Mouse (Mus musculus): Measurements from ENCODE around the gene Supt4a. TPM values are rescaled to one million over a fixed set of nuclear protein-coding genes. Genes with fewer than 3 reads are reported as not detected.

The Supt4a gene
- polyA plus RNA-seq, 1 experiment: 58.3 TPM

- TF ChIP-seq POLR2A (IDR thresholded peaks at IDR 0.05; ENCODE audit: low read depth, low read length): no peak
- TF ChIP-seq CTCF (IDR thresholded peaks at IDR 0.05; ENCODE audit: borderline replicate concordance, insufficient read depth, low read length): no peak
- Histone ChIP-seq H3K27ac (ENCODE audit: insufficient read depth, low read length) (no peak overlapping the region), H3K4me3 (ENCODE audit: insufficient read depth, low read length) (no peak overlapping the region), H3K4me1 (ENCODE audit: control insufficient read depth, insufficient read depth, low read length) (no peaks in the 10 kb centered on the region)
Observed at GRCm38 (mm10) chr11:87778915-87779314, 41.6 kb downstream of the Supt4a start.

DNA sequence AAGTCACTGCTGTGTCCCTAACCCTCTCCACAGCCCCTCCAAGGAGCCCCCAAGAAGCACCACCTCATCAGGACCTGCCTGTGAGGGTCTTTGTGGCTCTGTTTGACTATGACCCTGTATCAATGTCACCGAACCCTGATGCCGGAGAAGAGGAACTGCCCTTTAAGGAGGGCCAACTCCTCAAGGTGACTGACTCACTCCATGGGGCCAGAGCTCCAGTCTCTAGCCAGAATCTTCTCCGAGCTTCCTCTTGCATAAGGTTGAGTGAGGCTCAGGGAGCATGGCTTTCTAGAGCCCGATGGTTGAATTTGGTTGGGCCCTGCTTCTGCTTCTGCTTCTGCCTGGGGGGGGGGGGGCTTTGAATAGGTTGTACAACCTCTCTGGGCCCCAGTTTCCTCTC is 42.0 kb downstream of the Supt4a start:
- TF ChIP-seq CTCF (IDR thresholded peaks at IDR 0.05; ENCODE audit: borderline replicate concordance, insufficient read depth, low read length) (no peak), POLR2A (IDR thresholded peaks at IDR 0.05; ENCODE audit: low read depth, low read length) (no peak)
- Histone ChIP-seq H3K27ac (ENCODE audit: insufficient read depth, low read length) (no peak overlapping the region), H3K4me1 (ENCODE audit: control insufficient read depth, insufficient read depth, low read length) (no peaks in the 10 kb centered on the region), H3K4me3 (ENCODE audit: insufficient read depth, low read length) (no peak overlapping the region)

GRCm38 (mm10) chr11:87780130-87780529 is 42.8 kb downstream of the Supt4a start:
- H3K27ac ChIP-seq (ENCODE audit: insufficient read depth, low read length): no peak overlapping the region
- no peaks in the 10 kb centered on the region for H3K4me1 ChIP-seq (ENCODE audit: control insufficient read depth, insufficient read depth, low read length)
- no peak overlapping the region for H3K4me3 ChIP-seq (ENCODE audit: insufficient read depth, low read length)
- TF ChIP-seq POLR2A (IDR thresholded peaks at IDR 0.05; ENCODE audit: low read depth, low read length) (no peak), CTCF (IDR thresholded peaks at IDR 0.05; ENCODE audit: borderline replicate concordance, insufficient read depth, low read length) (no peak)

- Histone ChIP-seq H3K4me3 (ENCODE audit: insufficient read depth, low read length) (no peak overlapping the region), H3K27ac (ENCODE audit: insufficient read depth, low read length) (no peak overlapping the region), H3K4me1 (ENCODE audit: control insufficient read depth, insufficient read depth, low read length) (no peaks in the 10 kb centered on the region)
- TF ChIP-seq CTCF (IDR thresholded peaks at IDR 0.05; ENCODE audit: borderline replicate concordance, insufficient read depth, low read length) (no peak), POLR2A (IDR thresholded peaks at IDR 0.05; ENCODE audit: low read depth, low read length) (no peak)
Observed at GRCm38 (mm10) chr11:87790088-87790487, 52.7 kb downstream of the Supt4a start.

Other genes starting within 250 kb of the Supt4a start
- not detected in 2 replicates for gene Gm11492, start 170.9 kb upstream of the Supt4a start, polyA plus RNA-seq (2011; ENCODE audit: insufficient read length, low read depth, missing spikeins)
- gene Sept4, start 168.6 kb upstream of the Supt4a start, polyA plus RNA-seq (2011; ENCODE audit: insufficient read length, low read depth, missing spikeins): 2.9 and 3.6 TPM in 2 replicates
- gene Mtmr4, start 145.4 kb upstream of the Supt4a start, polyA plus RNA-seq (2011; ENCODE audit: insufficient read length, low read depth, missing spikeins): 29.3 and 34.5 TPM in 2 replicates
- gene Hsf5, start 120.4 kb upstream of the Supt4a start, polyA plus RNA-seq (2011; ENCODE audit: insufficient read length, low read depth, missing spikeins): 0.12 and 0.23 TPM in 2 replicates
- gene Rnf43, start 74.8 kb upstream of the Supt4a start, polyA plus RNA-seq (2011; ENCODE audit: insufficient read length, low read depth, missing spikeins): 0.89 and 1.4 TPM in 2 replicates
- gene Tspoap1, start 23.0 kb downstream of the Supt4a start, polyA plus RNA-seq (2011; ENCODE audit: insufficient read length, low read depth, missing spikeins): 1.2 TPM in 2 replicates
- not detected in 2 replicates for gene Mpo, start 56.0 kb downstream of the Supt4a start, polyA plus RNA-seq (2011; ENCODE audit: insufficient read length, low read depth, missing spikeins)
- gene Lpo, start 90.7 kb downstream of the Supt4a start, polyA plus RNA-seq (2011; ENCODE audit: insufficient read length, low read depth, missing spikeins): not detected in 2 replicates
- 4.3 and 7.4 TPM in 2 replicates for gene Mks1, start 115.7 kb downstream of the Supt4a start, polyA plus RNA-seq (2011; ENCODE audit: insufficient read length, low read depth, missing spikeins)
- not detected in 2 replicates for gene Epx, start 138.0 kb downstream of the Supt4a start, polyA plus RNA-seq (2011; ENCODE audit: insufficient read length, low read depth, missing spikeins)
- gene Olfr462, start 154.7 kb downstream of the Supt4a start, polyA plus RNA-seq (2011; ENCODE audit: insufficient read length, low read depth, missing spikeins): not detected in 2 replicates
- not detected in 2 replicates for gene Olfr463, start 159.8 kb downstream of the Supt4a start, polyA plus RNA-seq (2011; ENCODE audit: insufficient read length, low read depth, missing spikeins)
- gene Olfr464, start 183.4 kb downstream of the Supt4a start, polyA plus RNA-seq (2011; ENCODE audit: insufficient read length, low read depth, missing spikeins): not detected in 2 replicates
- gene Dynll2, start 250.0 kb downstream of the Supt4a start, polyA plus RNA-seq (2011; ENCODE audit: insufficient read length, low read depth, missing spikeins): 113 and 117 TPM in 2 replicates